Comparison of ENCODE assay signal across 30 mouse cellular contexts in genomic region chr8:117111641-117112040, GRCm38 (mm10). TPM values are rescaled to one million over a fixed set of nuclear protein-coding genes. Genes with fewer than 3 reads are reported as not detected.
A peak's percentile ranks its signal among the peaks of the same experiment; 100 is the strongest.
DNase-seq lines count a peak whose midpoint lies in the region; ATAC-seq and TF ChIP-seq lines count a peak whose summit lies in the region.
"Had no signal": no experiment of that assay in that cellular context is flagged by ENCODE, and none has a peak within 500 bp of the region (broad histone marks: within the 10 kb centered on the region; RNA-seq: fewer than 3 reads in every experiment).

No protein-coding gene starts in this region.

- peak; percentile 54 for DNase-seq in lung, postnatal 10 days
- no peak for DNase-seq in liver
- DNase-seq in hindbrain, postnatal 0 days (ENCODE audit: low spot score): no peak
- DNase-seq in cerebellum, adult 9-11 months: no peak
- DNase-seq: B cell, adult 2 months; cerebellum, adult 8-10 months; gastrocnemius, adult 2 months; kidney, postnatal 25 days; layer of hippocampus, postnatal 36 days; liver, postnatal 0 days; thymus, postnatal 25 days had no signal

- no peaks in the 10 kb centered on the region for H3K36me3 ChIP-seq in intestine, embryonic 15.5 days
- no peaks in the 10 kb centered on the region for H3K36me3 ChIP-seq in intestine, postnatal 0 days (ENCODE audit: control insufficient read depth, insufficient read depth)
- H3K36me3 ChIP-seq in intestine, embryonic 16.5 days (ENCODE audit: control insufficient read depth, insufficient read depth, low read length): no peaks in the 10 kb centered on the region
- H3K36me3 ChIP-seq in stomach, embryonic 15.5 days: no peaks in the 10 kb centered on the region
- no peaks in the 10 kb centered on the region for H3K36me3 ChIP-seq in hindbrain, postnatal 0 days (ENCODE audit: insufficient read depth, low read length)
- H3K36me3 ChIP-seq: G1E; hindbrain, embryonic 12.5 days; midbrain, embryonic 12.5 days; neural tube, embryonic 15.5 days had no signal

- peaks cover 15% of the 10 kb centered on the region for H3K4me1 ChIP-seq in intestine, embryonic 15.5 days (replicated peaks)
- no peaks in the 10 kb centered on the region for H3K4me1 ChIP-seq in intestine, postnatal 0 days (replicated peaks; ENCODE audit: control insufficient read depth, insufficient read depth, low read length)
- peaks cover 18% of the 10 kb centered on the region; the same call in 1 of the 2 replicates for H3K4me1 ChIP-seq in intestine, embryonic 16.5 days (ENCODE audit: control insufficient read depth, insufficient read depth, low read length)
- H3K4me1 ChIP-seq in stomach, embryonic 15.5 days: peaks cover 8% of the 10 kb centered on the region; the same call in 1 of the 2 replicates
- H3K4me1 ChIP-seq in hindbrain, postnatal 0 days (ENCODE audit: insufficient read depth, low read length): 0 out of 2 replicates have a peak, but pooled peaks cover 10% of the 10 kb centered on the region

- TF ChIP-seq CTCF in intestine, postnatal 0 days (IDR thresholded peaks at IDR 0.05; ENCODE audit: low read depth): no peak
- no peak for TF ChIP-seq CTCF in hindbrain, postnatal 0 days (IDR thresholded peaks at IDR 0.05; ENCODE audit: low read depth)

- no peaks in the 10 kb centered on the region for H3K27me3 ChIP-seq in intestine, embryonic 15.5 days (replicated peaks)
- no peaks in the 10 kb centered on the region for H3K27me3 ChIP-seq in intestine, postnatal 0 days (replicated peaks; ENCODE audit: control insufficient read depth, insufficient read depth, low read length)
- no peaks in the 10 kb centered on the region for H3K27me3 ChIP-seq in intestine, embryonic 16.5 days (replicated peaks; ENCODE audit: control insufficient read depth, insufficient read depth, low read length)
- no peaks in the 10 kb centered on the region for H3K27me3 ChIP-seq in stomach, embryonic 15.5 days (replicated peaks)
- H3K27me3 ChIP-seq in hindbrain, postnatal 0 days (ENCODE audit: insufficient read depth, low read length): no peaks in the 10 kb centered on the region
- H3K27me3 ChIP-seq: CH12.LX; forebrain, embryonic 13.5 days; hindbrain, embryonic 12.5 days; midbrain, embryonic 12.5 days; neural tube, embryonic 15.5 days had no signal

- H3K4me2 ChIP-seq in intestine, embryonic 15.5 days (replicated peaks): 0 out of 2 replicates have a peak overlapping the region, but pooled peaks have one; percentile 6
- no peak overlapping the region for H3K4me2 ChIP-seq in intestine, postnatal 0 days (replicated peaks; ENCODE audit: low read depth)
- H3K4me2 ChIP-seq in intestine, embryonic 16.5 days (ENCODE audit: low read depth, low read length): no peak overlapping the region
- no peak overlapping the region for H3K4me2 ChIP-seq in stomach, embryonic 15.5 days
- no peak overlapping the region for H3K4me2 ChIP-seq in hindbrain, postnatal 0 days (ENCODE audit: low read depth, low read length)
- H3K4me2 ChIP-seq: forebrain, embryonic 13.5 days; hindbrain, embryonic 12.5 days; liver, embryonic 11.5 days; midbrain, embryonic 12.5 days; neural tube, embryonic 15.5 days had no signal

- H3K27ac ChIP-seq in intestine, embryonic 15.5 days: no peak overlapping the region
- no peak overlapping the region for H3K27ac ChIP-seq in intestine, postnatal 0 days (ENCODE audit: low read depth, low read length)
- peak overlapping the region; percentile 54; the same call in 1 of the 2 replicates for H3K27ac ChIP-seq in intestine, embryonic 16.5 days (ENCODE audit: low read length)
- peak overlapping the region; percentile 65; the same call in 1 of the 2 replicates for H3K27ac ChIP-seq in stomach, embryonic 15.5 days
- no peak overlapping the region for H3K27ac ChIP-seq in hindbrain, postnatal 0 days
- H3K27ac ChIP-seq: forebrain, embryonic 13.5 days; gastrocnemius, adult 2 months; heart, adult 2 months; hindbrain, embryonic 12.5 days; layer of hippocampus, adult 2 months; midbrain, embryonic 12.5 days; neural tube, embryonic 15.5 days had no signal

- H3K9ac ChIP-seq in intestine, embryonic 15.5 days: no peak overlapping the region
- H3K9ac ChIP-seq in intestine, postnatal 0 days (ENCODE audit: low read depth, low read length): no peak overlapping the region
- H3K9ac ChIP-seq in intestine, embryonic 16.5 days (ENCODE audit: low read depth, low read length): no peak overlapping the region
- no peak overlapping the region for H3K9ac ChIP-seq in stomach, embryonic 15.5 days
- no peak overlapping the region for H3K9ac ChIP-seq in hindbrain, postnatal 0 days (replicated peaks; ENCODE audit: low read length)
- H3K9ac ChIP-seq: forebrain, embryonic 13.5 days; hindbrain, embryonic 12.5 days; liver, postnatal 0 days; midbrain, embryonic 12.5 days; neural tube, embryonic 15.5 days had no signal

- no peak overlapping the region for H3K4me3 ChIP-seq in intestine, embryonic 15.5 days (replicated peaks)
- no peak overlapping the region for H3K4me3 ChIP-seq in intestine, postnatal 0 days (ENCODE audit: low read depth, low read length)
- no peak overlapping the region for H3K4me3 ChIP-seq in intestine, embryonic 16.5 days (ENCODE audit: low read length)
- no peak overlapping the region for H3K4me3 ChIP-seq in stomach, embryonic 15.5 days (replicated peaks)
- H3K4me3 ChIP-seq in hindbrain, postnatal 0 days (ENCODE audit: low read length): no peak overlapping the region
- H3K4me3 ChIP-seq: forebrain, embryonic 13.5 days; gastrocnemius, adult 2 months; heart, adult 2 months; hindbrain, embryonic 12.5 days; layer of hippocampus, adult 2 months; midbrain, embryonic 12.5 days; neural tube, embryonic 15.5 days had no signal

- H3K9me3 ChIP-seq in intestine, embryonic 15.5 days: no peaks in the 10 kb centered on the region
- no peaks in the 10 kb centered on the region for H3K9me3 ChIP-seq in intestine, postnatal 0 days (ENCODE audit: control insufficient read depth)
- no peaks in the 10 kb centered on the region for H3K9me3 ChIP-seq in intestine, embryonic 16.5 days (ENCODE audit: control insufficient read depth, low read length)
- no peaks in the 10 kb centered on the region for H3K9me3 ChIP-seq in stomach, embryonic 15.5 days
- no peaks in the 10 kb centered on the region for H3K9me3 ChIP-seq in hindbrain, postnatal 0 days (ENCODE audit: low read length)
- H3K9me3 ChIP-seq: forebrain, embryonic 13.5 days; hindbrain, embryonic 12.5 days; midbrain, embryonic 12.5 days; neural tube, embryonic 15.5 days had no signal

- 53% methylated on average over 3 of the region's 3 CpGs for WGBS in intestine, embryonic 15.5 days
- 29% methylated on average over 3 of the region's 3 CpGs for WGBS in intestine, postnatal 0 days
- 57% methylated on average over 3 of the region's 3 CpGs for WGBS in intestine, embryonic 16.5 days
- WGBS in stomach, embryonic 15.5 days: 65% methylated on average over 3 of the region's 3 CpGs
- 77% methylated on average over 3 of the region's 3 CpGs for WGBS in hindbrain, postnatal 0 days

- no peak for ATAC-seq in intestine, embryonic 15.5 days
- no peak for ATAC-seq in intestine, postnatal 0 days
- ATAC-seq in intestine, embryonic 16.5 days: no peak
- ATAC-seq in stomach, embryonic 15.5 days (ENCODE audit: insufficient read depth, low FRiP score, low read depth): no peak
- no peak for ATAC-seq in hindbrain, postnatal 0 days
- ATAC-seq: activated CD4-positive, CD25-positive, alpha-beta regulatory T cell, adult 4 months; forebrain, embryonic 13.5 days; liver, postnatal 0 days had no signal

RNA-seq across cellular contexts. Expression of gene Bco1, which starts 16.0 kb away (rescaled TPM):
- 1.2 and 1.4 TPM in 2 replicates for polyA plus RNA-seq in intestine, embryonic 15.5 days (2015; fragmentation: Nextera tagmentation; extraction: Ambion mirVana)
- 0.52 and 0.55 TPM in 2 replicates for polyA plus RNA-seq in intestine, postnatal 0 days (2015; fragmentation: Nextera tagmentation; extraction: Ambion mirVana)
- polyA plus RNA-seq in intestine, embryonic 16.5 days (2015; fragmentation: Nextera tagmentation; extraction: Ambion mirVana): 1.2 TPM in 2 replicates
- polyA plus RNA-seq in stomach, embryonic 15.5 days (2015; fragmentation: Nextera tagmentation; extraction: Ambion mirVana): 1.1 and 1.2 TPM in 2 replicates
- total RNA-seq in hindbrain, postnatal 0 days (2014; rRNA removed): 0.11 and 0.21 TPM in 2 replicates
- polyA plus RNA-seq in hindbrain, postnatal 0 days (2015; fragmentation: Nextera tagmentation; extraction: Ambion mirVana): 0.32 and 0.39 TPM in 2 replicates
- total RNA-seq: CH12.LX; G1E; gastrocnemius, adult 2 months; heart, adult 2 months; layer of hippocampus, adult 2 months; left cerebral cortex, postnatal 10 days; megakaryocyte, adult 5-6 weeks had no signal
- polyA plus RNA-seq: activated CD4-positive, CD25-positive, alpha-beta regulatory T cell, adult 4 months; forebrain, embryonic 13.5 days; G1E; heart, postnatal 0 days; limb, embryonic 11.5 days had no signal

RNA-seq across cellular contexts. Expression of gene Pkd1l2, which starts 29.4 kb away (rescaled TPM):
- 0.21 TPM in 1 of 2 replicates, not detected in the other for polyA plus RNA-seq in intestine, embryonic 15.5 days (2015; fragmentation: Nextera tagmentation; extraction: Ambion mirVana)
- 0.12 and 0.33 TPM in 2 replicates for polyA plus RNA-seq in intestine, postnatal 0 days (2015; fragmentation: Nextera tagmentation; extraction: Ambion mirVana)
- polyA plus RNA-seq in intestine, embryonic 16.5 days (2015; fragmentation: Nextera tagmentation; extraction: Ambion mirVana): 0.18 and 0.28 TPM in 2 replicates
- polyA plus RNA-seq in stomach, embryonic 15.5 days (2015; fragmentation: Nextera tagmentation; extraction: Ambion mirVana): 0.10 and 0.18 TPM in 2 replicates
- 0.22 and 2.0 TPM in 2 replicates for total RNA-seq in hindbrain, postnatal 0 days (2014; rRNA removed)
- polyA plus RNA-seq in hindbrain, postnatal 0 days (2015; fragmentation: Nextera tagmentation; extraction: Ambion mirVana): 0.05 and 0.06 TPM in 2 replicates
- total RNA-seq: CH12.LX; heart, adult 2 months; left cerebral cortex, postnatal 10 days had no signal
- polyA plus RNA-seq: forebrain, embryonic 13.5 days; heart, adult 2 months; hindbrain, embryonic 12.5 days; kidney, embryonic 14.5 days; limb, embryonic 11.5 days; midbrain, embryonic 12.5 days had no signal

RNA-seq across cellular contexts. Expression of gene Gan, which starts 46.3 kb away (rescaled TPM):
- 2.1 and 2.5 TPM in 2 replicates for polyA plus RNA-seq in intestine, embryonic 15.5 days (2015; fragmentation: Nextera tagmentation; extraction: Ambion mirVana)
- 1.1 and 1.4 TPM in 2 replicates for polyA plus RNA-seq in intestine, postnatal 0 days (2015; fragmentation: Nextera tagmentation; extraction: Ambion mirVana)
- 1.5 TPM in 2 replicates for polyA plus RNA-seq in intestine, embryonic 16.5 days (2015; fragmentation: Nextera tagmentation; extraction: Ambion mirVana)
- 2.3 and 2.8 TPM in 2 replicates for polyA plus RNA-seq in stomach, embryonic 15.5 days (2015; fragmentation: Nextera tagmentation; extraction: Ambion mirVana)
- total RNA-seq in hindbrain, postnatal 0 days (2014; rRNA removed): 8.5 and 11.1 TPM in 2 replicates
- polyA plus RNA-seq in hindbrain, postnatal 0 days (2015; fragmentation: Nextera tagmentation; extraction: Ambion mirVana): 4.8 and 5.6 TPM in 2 replicates

Comparison
In these comparisons a context has a peak if more than half of its experiments do, and no peak if none do; other contexts are left out.
1. H3K27ac ChIP-seq: peak in intestine, embryonic 16.5 days (single experiment) and stomach, embryonic 15.5 days (single experiment); none in intestine, embryonic 15.5 days (single experiment), intestine, postnatal 0 days (single experiment) and hindbrain, postnatal 0 days (single experiment).